42 mouse cellular contexts compared by ENCODE assay signal in genomic region chr11:72425201-72425600, GRCm38 (mm10). TPM values are rescaled to one million over a fixed set of nuclear protein-coding genes. Genes with fewer than 3 reads are reported as not detected.
"Had no signal": no experiment of that assay in that cellular context is flagged by ENCODE, and none has a peak within 500 bp of the region (broad histone marks: within the 10 kb centered on the region; RNA-seq: fewer than 3 reads in every experiment).

No protein-coding gene starts in this region.

- H3K9me3 ChIP-seq: limb, embryonic 10.5 days; limb, embryonic 15.5 days; liver, embryonic 12.5 days; liver, embryonic 13.5 days; liver, embryonic 15.5 days; lung, embryonic 15.5 days; midbrain, embryonic 12.5 days; midbrain, embryonic 13.5 days; midbrain, embryonic 15.5 days; neural tube, embryonic 12.5 days had no signal

- H3K9ac ChIP-seq: limb, embryonic 12.5 days; limb, embryonic 13.5 days; limb, embryonic 15.5 days; liver, embryonic 12.5 days; liver, embryonic 13.5 days; liver, embryonic 14.5 days; liver, embryonic 15.5 days; liver, postnatal 0 days; lung, embryonic 14.5 days; lung, embryonic 15.5 days; midbrain, embryonic 12.5 days; midbrain, embryonic 13.5 days; midbrain, embryonic 15.5 days; neural tube, embryonic 12.5 days had no signal

- H3K4me1 ChIP-seq: midbrain, embryonic 10.5 days; midbrain, embryonic 12.5 days; midbrain, embryonic 13.5 days; midbrain, embryonic 15.5 days; neural tube, embryonic 12.5 days had no signal

- H3K27ac ChIP-seq: limb, embryonic 10.5 days; limb, embryonic 12.5 days; limb, embryonic 13.5 days; limb, embryonic 15.5 days; liver, embryonic 12.5 days; liver, embryonic 13.5 days; liver, embryonic 14.5 days; liver, embryonic 15.5 days; lung, embryonic 15.5 days; macrophage; midbrain, embryonic 10.5 days; midbrain, embryonic 12.5 days; midbrain, embryonic 13.5 days; midbrain, embryonic 15.5 days; neural tube, embryonic 12.5 days had no signal

- H3K4me3 ChIP-seq: limb, embryonic 10.5 days; limb, embryonic 12.5 days; limb, embryonic 13.5 days; limb, embryonic 15.5 days; liver, embryonic 12.5 days; liver, embryonic 13.5 days; liver, embryonic 15.5 days; lung, embryonic 15.5 days; megakaryocyte, embryonic 14.5 days; midbrain, embryonic 10.5 days; midbrain, embryonic 12.5 days; midbrain, embryonic 13.5 days; midbrain, embryonic 15.5 days; myocyte; neural tube, embryonic 12.5 days had no signal

- DNase-seq: left cerebral cortex, postnatal 4 days; liver; liver, embryonic 13.5 days; liver, postnatal 0 days; lung, adult 18-20 months; lung, adult 2 months; lung, embryonic 14.5 days; lung, postnatal 10 days; lung, postnatal 14 days; lung, postnatal 36 days; lung, postnatal 4 days; midbrain, embryonic 14.5 days had no signal

- H3K36me3 ChIP-seq: limb, embryonic 10.5 days; limb, embryonic 12.5 days; limb, embryonic 13.5 days; limb, embryonic 15.5 days; liver, embryonic 12.5 days; liver, embryonic 13.5 days; liver, embryonic 15.5 days; lung, embryonic 15.5 days; midbrain, embryonic 10.5 days; midbrain, embryonic 12.5 days; midbrain, embryonic 13.5 days; midbrain, embryonic 15.5 days; neural tube, embryonic 12.5 days had no signal

- H3K27me3 ChIP-seq: limb, embryonic 12.5 days; limb, embryonic 13.5 days; limb, embryonic 15.5 days; liver, embryonic 12.5 days; liver, embryonic 13.5 days; liver, embryonic 15.5 days; lung, embryonic 15.5 days; midbrain, embryonic 12.5 days; midbrain, embryonic 13.5 days; midbrain, embryonic 15.5 days; neural tube, embryonic 12.5 days had no signal

RNA-seq across cellular contexts. Expression of gene Ggt6, which starts 10.1 kb away (rescaled TPM):
- total RNA-seq: left cerebral cortex, postnatal 10 days; left cerebral cortex, postnatal 14 days; left cerebral cortex, postnatal 25 days; left cerebral cortex, postnatal 4 days; megakaryocyte progenitor cell, adult 5-6 weeks; megakaryocyte, adult 5-6 weeks; megakaryocyte-erythroid progenitor cell, adult 5-6 weeks; monocyte, adult 5-6 weeks had no signal
- polyA plus RNA-seq: limb, embryonic 11.5 days; liver, embryonic 11.5 days; liver, embryonic 12.5 days; liver, embryonic 13.5 days; lung, embryonic 14.5 days; lung, embryonic 16.5 days; macrophage; midbrain, embryonic 10.5 days; midbrain, embryonic 11.5 days; midbrain, embryonic 12.5 days; midbrain, embryonic 13.5 days; midbrain, embryonic 14.5 days; midbrain, embryonic 15.5 days; midbrain, embryonic 16.5 days; midbrain, postnatal 0 days; myocyte; neural tube, embryonic 11.5 days; neural tube, embryonic 12.5 days had no signal

RNA-seq across cellular contexts. Expression of gene Smtnl2, which starts 13.7 kb away (rescaled TPM):
- total RNA-seq: megakaryocyte progenitor cell, adult 5-6 weeks; megakaryocyte, adult 5-6 weeks; monocyte, adult 5-6 weeks had no signal
- polyA plus RNA-seq: macrophage had no signal
